10 mouse cellular contexts compared by ENCODE assay signal in genomic region chr17:13743709-13744079, GRCm38 (mm10). TPM values are rescaled to one million over a fixed set of nuclear protein-coding genes. Genes with fewer than 3 reads are reported as not detected.
A peak's percentile ranks its signal among the peaks of the same experiment; 100 is the strongest.
DNase-seq lines count a peak whose midpoint lies in the region; ATAC-seq and TF ChIP-seq lines count a peak whose summit lies in the region.
"Had no signal": no experiment of that assay in that cellular context is flagged by ENCODE, and none has a peak within 500 bp of the region (broad histone marks: within the 10 kb centered on the region; RNA-seq: fewer than 3 reads in every experiment).

No protein-coding gene starts in this region.

- H3K4me3 ChIP-seq in hindbrain, embryonic 13.5 days: no peak overlapping the region
- no peak overlapping the region for H3K4me3 ChIP-seq in hindbrain, postnatal 0 days (ENCODE audit: low read length)
- no peak overlapping the region for H3K4me3 ChIP-seq in limb, embryonic 12.5 days (replicated peaks)
- H3K4me3 ChIP-seq in stomach, embryonic 14.5 days (ENCODE audit: low read depth, low read length): no peak overlapping the region

- no peak overlapping the region for H3K4me2 ChIP-seq in hindbrain, embryonic 13.5 days
- no peak overlapping the region for H3K4me2 ChIP-seq in hindbrain, postnatal 0 days (ENCODE audit: low read depth, low read length)
- 0 out of 2 replicates have a peak overlapping the region, but pooled peaks have one; percentile 8 for H3K4me2 ChIP-seq in limb, embryonic 12.5 days
- no peak overlapping the region for H3K4me2 ChIP-seq in stomach, embryonic 14.5 days (replicated peaks; ENCODE audit: low read depth, low read length)

- TF ChIP-seq CTCF in hindbrain, postnatal 0 days (IDR thresholded peaks at IDR 0.05; ENCODE audit: low read depth): no peak

- H3K4me1 ChIP-seq in hindbrain, embryonic 13.5 days (replicated peaks): peaks cover 25% of the 10 kb centered on the region
- no peaks in the 10 kb centered on the region for H3K4me1 ChIP-seq in hindbrain, postnatal 0 days (ENCODE audit: insufficient read depth, low read length)
- peaks cover 46% of the 10 kb centered on the region for H3K4me1 ChIP-seq in limb, embryonic 12.5 days (replicated peaks)
- peaks cover 14% of the 10 kb centered on the region for H3K4me1 ChIP-seq in stomach, embryonic 14.5 days (ENCODE audit: control insufficient read depth, insufficient read depth, low read length)

- no peaks in the 10 kb centered on the region for H3K27me3 ChIP-seq in hindbrain, embryonic 13.5 days
- H3K27me3 ChIP-seq in hindbrain, postnatal 0 days (ENCODE audit: insufficient read depth, low read length): no peaks in the 10 kb centered on the region
- H3K27me3 ChIP-seq in limb, embryonic 12.5 days: no peaks in the 10 kb centered on the region
- no peaks in the 10 kb centered on the region for H3K27me3 ChIP-seq in stomach, embryonic 14.5 days (ENCODE audit: control insufficient read depth, insufficient read depth, low read length)

- no peak for ATAC-seq in hindbrain, embryonic 13.5 days (ENCODE audit: low FRiP score)
- no peak for ATAC-seq in hindbrain, postnatal 0 days
- 0 out of 2 replicates have a peak, but pooled peaks have one; percentile 69 for ATAC-seq in limb, embryonic 12.5 days (ENCODE audit: insufficient number of reproducible peaks, insufficient read depth, low FRiP score, low TSS enrichment, low read depth)
- peak; percentile 86 for ATAC-seq in stomach, embryonic 14.5 days (ENCODE audit: insufficient number of reproducible peaks, insufficient read depth, low FRiP score, low read depth)

- H3K9ac ChIP-seq in hindbrain, embryonic 13.5 days: 0 out of 2 replicates have a peak overlapping the region, but pooled peaks have one; percentile 5
- no peak overlapping the region for H3K9ac ChIP-seq in hindbrain, postnatal 0 days (replicated peaks; ENCODE audit: low read length)
- 0 out of 2 replicates have a peak overlapping the region, but pooled peaks have one; percentile 23 for H3K9ac ChIP-seq in limb, embryonic 12.5 days (replicated peaks)
- peak overlapping the region; percentile 2; the same call in 1 of the 2 replicates for H3K9ac ChIP-seq in stomach, embryonic 14.5 days (replicated peaks; ENCODE audit: low read depth, low read length)

- no peak overlapping the region for H3K27ac ChIP-seq in hindbrain, embryonic 13.5 days
- H3K27ac ChIP-seq in hindbrain, postnatal 0 days: no peak overlapping the region; the same call in 1 of the 2 replicates
- H3K27ac ChIP-seq in limb, embryonic 12.5 days: peak overlapping the region; percentile 79
- peak overlapping the region; percentile 83 for H3K27ac ChIP-seq in stomach, embryonic 14.5 days (ENCODE audit: low read length)

- DNase-seq in hindbrain, postnatal 0 days (ENCODE audit: low spot score): no peak
- DNase-seq in forelimb bud, embryonic 11.5 days (ENCODE audit: low read depth, low spot score): peak; percentile 74
- no peak for DNase-seq in cerebellum, postnatal 36 days
- DNase-seq in T-cell, adult 2 months (ENCODE audit: low spot score): no peak
- no peak for DNase-seq in gastrocnemius, postnatal 10 days
- DNase-seq: cerebellum, adult 2 months had no signal

- no peaks in the 10 kb centered on the region for H3K9me3 ChIP-seq in hindbrain, embryonic 13.5 days
- no peaks in the 10 kb centered on the region for H3K9me3 ChIP-seq in hindbrain, postnatal 0 days (ENCODE audit: low read length)
- no peaks in the 10 kb centered on the region for H3K9me3 ChIP-seq in limb, embryonic 12.5 days
- no peaks in the 10 kb centered on the region for H3K9me3 ChIP-seq in stomach, embryonic 14.5 days (ENCODE audit: control insufficient read depth, low read depth, low read length)

- no peaks in the 10 kb centered on the region for H3K36me3 ChIP-seq in hindbrain, embryonic 13.5 days
- no peaks in the 10 kb centered on the region for H3K36me3 ChIP-seq in hindbrain, postnatal 0 days (ENCODE audit: insufficient read depth, low read length)
- H3K36me3 ChIP-seq in limb, embryonic 12.5 days: no peaks in the 10 kb centered on the region
- H3K36me3 ChIP-seq in stomach, embryonic 14.5 days (ENCODE audit: control insufficient read depth, insufficient read depth, low read length): no peaks in the 10 kb centered on the region

- 53% methylated on average over 5 of the region's 5 CpGs for WGBS in hindbrain, embryonic 13.5 days
- 61% methylated on average over 5 of the region's 5 CpGs for WGBS in hindbrain, postnatal 0 days
- 5% methylated on average over 5 of the region's 5 CpGs for WGBS in limb, embryonic 12.5 days
- 21% methylated on average over 5 of the region's 5 CpGs for WGBS in stomach, embryonic 14.5 days

RNA-seq across cellular contexts. Expression of gene Afdn, which starts 16.6 kb away (rescaled TPM):
- 124 and 136 TPM in 2 replicates for polyA plus RNA-seq in hindbrain, embryonic 13.5 days (2015; fragmentation: Nextera tagmentation; extraction: Ambion mirVana)
- 78.9 and 84.2 TPM in 2 replicates for total RNA-seq in hindbrain, postnatal 0 days (2014; rRNA removed)
- polyA plus RNA-seq in hindbrain, postnatal 0 days (2015; fragmentation: Nextera tagmentation; extraction: Ambion mirVana): 127 and 130 TPM in 2 replicates
- 68.6 and 76.5 TPM in 2 replicates for polyA plus RNA-seq in limb, embryonic 12.5 days (2016; fragmentation: Nextera tagmentation; extraction: Ambion mirVana)
- 84.6 and 99.3 TPM in 2 replicates for polyA plus RNA-seq in stomach, embryonic 14.5 days (2014; fragmentation: Nextera tagmentation; extraction: Ambion mirVana)
- 10 to 100 TPM; 79.9 to 99.8 TPM for total RNA-seq in gastrocnemius, postnatal 10 days (2021)

RNA-seq across cellular contexts. Expression of gene Tcte2, which starts 17.9 kb away (rescaled TPM):
- polyA plus RNA-seq in hindbrain, embryonic 13.5 days (2015; fragmentation: Nextera tagmentation; extraction: Ambion mirVana): 19.3 and 20.8 TPM in 2 replicates
- 18.7 and 21.3 TPM in 2 replicates for total RNA-seq in hindbrain, postnatal 0 days (2014; rRNA removed)
- polyA plus RNA-seq in hindbrain, postnatal 0 days (2015; fragmentation: Nextera tagmentation; extraction: Ambion mirVana): 9.8 and 11.1 TPM in 2 replicates
- polyA plus RNA-seq in limb, embryonic 12.5 days (2016; fragmentation: Nextera tagmentation; extraction: Ambion mirVana): 4.8 and 5.7 TPM in 2 replicates
- polyA plus RNA-seq in stomach, embryonic 14.5 days (2014; fragmentation: Nextera tagmentation; extraction: Ambion mirVana): 6.9 and 7.2 TPM in 2 replicates
- 1 to 10 TPM; 1.6 to 2.3 TPM for total RNA-seq in gastrocnemius, postnatal 10 days (2021)
- total RNA-seq: MEL had no signal

Comparison
In these comparisons a context has a peak if more than half of its experiments do, and no peak if none do; other contexts are left out.
1. ATAC-seq: peak in limb, embryonic 12.5 days (single experiment) and stomach, embryonic 14.5 days (single experiment); none in hindbrain, embryonic 13.5 days (single experiment) and hindbrain, postnatal 0 days (single experiment).
2. H3K27ac ChIP-seq: peak in limb, embryonic 12.5 days (single experiment) and stomach, embryonic 14.5 days (single experiment); none in hindbrain, embryonic 13.5 days (single experiment) and hindbrain, postnatal 0 days (single experiment).